Mouse (Mus musculus) forebrain, embryonic 16.5 days (tissue): ENCODE results near the gene Gns. TPM values are rescaled to one million over a fixed set of nuclear protein-coding genes. Genes with fewer than 3 reads are reported as not detected.
A peak's percentile ranks its signal among the peaks of the same experiment; 100 is the strongest.
"Not testable (repeated sequence)": the region's sequence is repeated elsewhere in the genome, so short reads cannot be mapped to it uniquely, and the experiment has no call there.

Source experiments
- ATAC-seq: fragments of 200-750 bp; cut with Nextera tagmentation; 2 replicates; pipeline ENCODE4 v1.8.0; 2017; ENCODE audit warnings: mild to moderate bottlenecking, moderate library complexity
- H3K27ac ChIP-seq: fragments of 300-500 bp; sonication (generic); 2 replicates; pipeline ENCODE4 v1.5.1; 2014; ENCODE audit warnings: low read length, control low read depth
- H3K27me3 ChIP-seq: fragments of 300-500 bp; sonication (generic); replicated peaks from 2 replicates; pipeline ENCODE4 v1.6.1; 2014; ENCODE audit warnings: low read length; ENCODE audit not compliant: control insufficient read depth, insufficient read depth
- H3K36me3 ChIP-seq: fragments of 300-500 bp; sonication (generic); 2 replicates; pipeline ENCODE4 v1.6.1; 2014; ENCODE audit not compliant: control insufficient read depth, insufficient read depth
- H3K4me1 ChIP-seq: fragments of 300-500 bp; sonication (generic); replicated peaks from 2 replicates; pipeline ENCODE4 v1.6.1; 2014; ENCODE audit warnings: low read length; ENCODE audit not compliant: control insufficient read depth, insufficient read depth
- H3K4me2 ChIP-seq: fragments of 300-500 bp; sonication (generic); 2 replicates; pipeline ENCODE4 v1.6.1; 2014; ENCODE audit warnings: mild to moderate bottlenecking, low read length, control low read depth
- H3K4me3 ChIP-seq: fragments of 300-500 bp; sonication (generic); replicated peaks from 2 replicates; pipeline ENCODE4 v1.5.1; 2014; ENCODE audit warnings: mild to moderate bottlenecking, low read length, control low read depth
- H3K9ac ChIP-seq: fragments of 300-500 bp; sonication (generic); replicated peaks from 2 replicates; pipeline ENCODE4 v1.6.1; 2014; ENCODE audit warnings: low read depth, low read length, control low read depth
- H3K9me3 ChIP-seq: fragments of 300-500 bp; sonication (generic); 2 replicates; pipeline ENCODE4 v1.6.1; 2016; ENCODE audit warnings: low read length; ENCODE audit not compliant: control insufficient read depth
- WGBS: fragments of 180-500 bp; shearing (Covaris S2); extraction: QIAGEN DNeasy Blood & Tissue Kit; methylation state at CpG from one replicate; pipeline ENCODE4 v1.1.7; 2014; 5-methylcytosine and 5-hydroxymethylcytosine counted together
- polyA plus RNA-seq: library from polyadenylated mRNA; unstranded; fragments of >200 nt; fragmentation: Nextera tagmentation; extraction: Ambion mirVana; gene quantifications from 2 replicates; pipeline ENCODE4 v1.2.1, GENCODE M21; 2015

Gns gene
- polyA plus RNA-seq, 1 experiment from 2014 or later = 35.2 TPM

- ATAC-seq = no peak
- H3K27me3 ChIP-seq = no peaks in the 10 kb centered on the region
- H3K27ac ChIP-seq = no peak overlapping the region
- no peak overlapping the region for H3K4me3 ChIP-seq
- no peaks in the 10 kb centered on the region for H3K4me1 ChIP-seq
- WGBS = 79% methylated on average over 3 of the region's 3 CpGs
- H3K36me3 ChIP-seq = no peaks in the 10 kb centered on the region
- no peak overlapping the region for H3K4me2 ChIP-seq
- no peaks in the 10 kb centered on the region for H3K9me3 ChIP-seq
- H3K9ac ChIP-seq = no peak overlapping the region
These were observed 30.3 kb upstream of the Gns start for GRCm38 (mm10) chr10:121334576-121334975.

DNA sequence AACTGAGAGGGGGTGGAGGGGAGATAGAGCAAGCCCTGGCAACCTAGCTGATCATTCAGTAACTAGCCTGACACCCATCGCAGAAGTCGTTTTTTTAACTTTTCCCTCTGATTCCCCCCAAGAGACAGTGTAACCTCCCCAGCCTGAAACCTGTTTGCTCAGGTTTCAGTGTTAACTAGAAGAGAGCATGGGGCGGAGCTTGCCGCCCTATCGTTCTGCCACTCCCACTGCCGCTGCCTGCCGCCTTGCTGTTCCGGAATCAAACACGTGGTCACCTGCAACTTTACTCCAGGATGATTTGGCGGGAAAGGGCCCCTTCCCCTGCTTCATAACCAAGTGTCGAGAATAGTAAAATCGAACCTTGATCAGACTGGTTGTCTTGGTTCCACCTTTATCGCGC is 28.4 kb upstream of the Gns start:
- WGBS = 79% methylated on average over 14 of the region's 14 CpGs
- not testable (repeated sequence) for H3K4me2 ChIP-seq, H3K27me3 ChIP-seq

GRCm38 (mm10) chr10:121340754-121341593 is 23.9 kb upstream of the Gns start:
- Histone ChIP-seq H3K27ac (no peak overlapping the region), H3K27me3 (no peaks in the 10 kb centered on the region), H3K4me3 (no peak overlapping the region), H3K36me3 (no peaks in the 10 kb centered on the region), H3K4me2 (no peak overlapping the region), H3K9ac (no peak overlapping the region), H3K9me3 (no peaks in the 10 kb centered on the region), H3K4me1 (peaks cover 9% of the 10 kb centered on the region)
- WGBS = 43% methylated on average over 11 of the region's 11 CpGs
- ATAC-seq = peak; percentile 72

More for the DNA sequence above, 28.4 kb upstream of the Gns start:
- H3K9me3 ChIP-seq, H3K4me1 ChIP-seq, H3K36me3 ChIP-seq, H3K9ac ChIP-seq, H3K27ac ChIP-seq, ATAC-seq, H3K4me3 ChIP-seq: not testable (repeated sequence)

DNA sequence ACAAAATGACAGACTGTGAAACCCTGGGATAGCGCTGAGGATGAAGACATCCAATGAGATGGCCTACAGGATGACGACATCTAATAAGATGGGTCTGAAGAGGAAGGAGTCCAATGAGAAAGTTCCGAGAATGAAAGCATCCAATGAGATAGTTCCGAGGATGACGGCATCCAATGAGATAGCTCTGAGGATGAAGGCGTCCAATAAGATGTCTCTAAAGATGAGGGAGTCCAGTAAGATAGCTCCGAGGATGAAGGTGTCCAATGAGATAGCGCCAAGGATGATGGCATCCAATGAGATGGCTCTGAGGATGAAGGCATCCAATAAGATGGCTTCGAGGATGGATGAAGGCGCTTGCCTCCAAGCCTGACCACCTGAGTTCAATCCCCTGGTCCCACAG is 22.6 kb upstream of the Gns start:
- Histone ChIP-seq H3K27me3 (no peaks in the 10 kb centered on the region), H3K4me3 (no peak overlapping the region), H3K36me3 (no peaks in the 10 kb centered on the region), H3K9ac (no peak overlapping the region), H3K9me3 (no peaks in the 10 kb centered on the region), H3K27ac (no peak overlapping the region), H3K4me2 (no peak overlapping the region), H3K4me1 (peaks cover 9% of the 10 kb centered on the region)
- no peak for ATAC-seq
- WGBS = 98% methylated on average over 10 of the region's 10 CpGs

DNA sequence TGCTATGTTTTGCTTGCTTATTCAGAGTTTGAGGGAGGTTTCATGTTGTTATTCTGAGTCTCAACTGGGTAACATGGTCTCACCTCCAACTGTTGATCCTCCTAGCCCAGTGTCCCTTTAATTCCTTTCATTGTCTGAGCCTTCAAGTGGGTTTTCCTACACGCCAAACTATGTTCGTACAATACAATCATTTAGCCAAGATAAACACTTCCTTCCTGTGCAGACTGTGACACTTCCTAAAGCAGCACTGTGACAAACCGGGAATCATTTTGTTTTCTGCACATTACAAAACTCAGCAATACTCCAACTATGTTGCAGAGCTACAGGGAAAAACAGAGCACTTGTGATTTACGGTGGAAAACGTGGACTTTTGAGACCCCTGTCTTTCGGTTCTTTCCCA is 21.0 kb upstream of the Gns start:
- no peak overlapping the region for H3K4me3 ChIP-seq
- ATAC-seq = no peak
- WGBS = 65% methylated on average over 6 of the region's 6 CpGs
- H3K27ac ChIP-seq = no peak overlapping the region
- no peaks in the 10 kb centered on the region for H3K27me3 ChIP-seq
- H3K9ac ChIP-seq = no peak overlapping the region
- no peaks in the 10 kb centered on the region for H3K9me3 ChIP-seq
- no peaks in the 10 kb centered on the region for H3K36me3 ChIP-seq
- H3K4me1 ChIP-seq = peaks cover 9% of the 10 kb centered on the region
- no peak overlapping the region for H3K4me2 ChIP-seq

DNA sequence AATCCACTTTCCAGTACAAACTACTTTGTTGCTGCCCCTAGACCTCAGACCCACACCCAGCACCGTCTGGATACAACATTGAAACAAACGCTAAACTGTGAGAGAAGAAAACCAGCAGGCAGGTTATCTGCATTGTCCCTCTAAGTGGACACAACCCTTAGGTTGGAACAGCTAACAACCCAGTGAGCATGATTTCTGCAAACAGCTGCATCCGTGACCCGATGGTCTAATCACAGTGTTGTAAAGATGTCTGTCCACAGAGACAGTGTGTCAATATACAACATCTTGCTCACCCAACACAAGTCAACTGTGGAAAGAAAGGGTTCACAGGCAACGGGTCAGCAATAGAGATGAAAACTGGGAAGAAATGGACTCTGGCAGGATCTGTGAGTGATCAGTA is 15.6 kb upstream of the Gns start:
- Histone ChIP-seq H3K4me2 (no peak overlapping the region), H3K27me3 (peaks cover 23% of the 10 kb centered on the region), H3K9me3 (no peaks in the 10 kb centered on the region), H3K36me3 (no peaks in the 10 kb centered on the region), H3K4me3 (no peak overlapping the region), H3K27ac (no peak overlapping the region), H3K4me1 (peaks cover 15% of the 10 kb centered on the region), H3K9ac (no peak overlapping the region)
- WGBS = 55% methylated on average over 5 of the region's 5 CpGs
- ATAC-seq = no peak

- H3K27me3 ChIP-seq = peaks cover 23% of the 10 kb centered on the region
These were observed 14.4 kb upstream of the Gns start for GRCm38 (mm10) chr10:121350357-121351065.

GRCm38 (mm10) chr10:121351066-121351581 is 13.8 kb upstream of the Gns start, which contains the start of gene Tbc1d30:
Gene Tbc1d30 (minus strand): TSS chr10:121351278.
- H3K9ac ChIP-seq = peak within 1 kb of the TSS; percentile 53
- peaks cover 23% of the 10 kb centered on the region for H3K27me3 ChIP-seq
- WGBS = under 1% methylated on average over 59 of the region's 61 CpGs
- peak within 1 kb of the TSS; percentile 87 for H3K4me2 ChIP-seq
- H3K27ac ChIP-seq = no peak within 1 kb of the TSS
- ATAC-seq = peak; percentile 50
- H3K9me3 ChIP-seq = no peaks in the 10 kb centered on the region
- peaks cover 15% of the 10 kb centered on the region for H3K4me1 ChIP-seq
- H3K36me3 ChIP-seq = no peaks in the 10 kb centered on the region
- H3K4me3 ChIP-seq = peak within 1 kb of the TSS; percentile 49

More at GRCm38 (mm10) chr10:121350357-121351065, 14.4 kb upstream of the Gns start:
- peak overlapping the region; percentile 49 for H3K4me3 ChIP-seq
- no peaks in the 10 kb centered on the region for H3K36me3 ChIP-seq
- peaks cover 15% of the 10 kb centered on the region for H3K4me1 ChIP-seq
- ATAC-seq = peak; percentile 36; the same call in 1 of the 2 replicates
- no peaks in the 10 kb centered on the region for H3K9me3 ChIP-seq
- H3K9ac ChIP-seq = peak overlapping the region; percentile 53
- peak overlapping the region; percentile 87 for H3K4me2 ChIP-seq
- no peak overlapping the region for H3K27ac ChIP-seq
- WGBS = under 1% methylated on average over 35 of the region's 35 CpGs

DNA sequence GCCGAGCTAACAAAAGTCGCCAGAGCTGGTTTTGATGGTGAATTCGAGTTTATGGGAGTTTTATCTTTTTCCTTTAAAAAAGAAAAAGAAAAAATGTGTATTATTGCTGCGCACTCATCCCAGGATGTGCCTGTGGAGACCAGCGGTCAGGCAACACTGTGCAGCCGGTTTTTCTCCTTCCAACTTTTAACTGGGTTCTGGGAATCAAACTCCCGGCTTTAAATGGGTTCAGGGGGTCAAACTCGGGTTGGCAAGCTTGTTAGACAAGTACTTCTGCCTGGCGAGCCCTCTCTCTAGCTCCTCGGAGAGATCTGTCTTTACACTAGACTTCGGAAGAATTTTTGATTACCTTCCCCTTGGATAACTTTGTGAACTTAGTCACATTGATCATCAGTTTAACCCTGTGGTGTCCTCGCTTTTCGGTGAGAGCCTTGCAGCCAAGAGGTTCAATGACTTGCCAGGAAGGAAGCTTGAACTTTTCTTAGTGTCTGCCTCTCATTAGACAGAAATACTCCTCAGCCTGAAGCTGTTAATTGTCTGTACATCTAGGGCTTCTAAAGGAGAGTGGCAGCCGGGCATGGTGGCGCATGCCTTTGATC is 13.1 kb upstream of the Gns start:
- peaks cover 15% of the 10 kb centered on the region for H3K4me1 ChIP-seq
- H3K36me3 ChIP-seq = no peaks in the 10 kb centered on the region
- no peak overlapping the region for H3K27ac ChIP-seq
- WGBS = 35% methylated on average over 15 of the region's 15 CpGs
- peak overlapping the region; percentile 87 for H3K4me2 ChIP-seq
- peak overlapping the region; percentile 49 for H3K4me3 ChIP-seq
- ATAC-seq = no peak
- H3K9me3 ChIP-seq = no peaks in the 10 kb centered on the region
- peaks cover 23% of the 10 kb centered on the region for H3K27me3 ChIP-seq
- H3K9ac ChIP-seq = no peak overlapping the region
